Mouse (Mus musculus) urinary bladder, adult 2 months (tissue): ENCODE measurements around the gene Scp2. TPM values are rescaled to one million over a fixed set of nuclear protein-coding genes. Genes with fewer than 3 reads are reported as not detected.

Experiments
- DNase-seq: peaks from one replicate; pipeline ENCODE4 v3.0.0; 2022; ENCODE audit warnings: low spot score
- polyA plus RNA-seq: library from polyadenylated mRNA; depleted of rRNA; stranded (reverse); fragments of >200 nt; gene quantifications from 2 replicates; pipeline ENCODE4 v1.2.3, GENCODE M21; 2012

Gene Scp2
- polyA plus RNA-seq, 1 experiment: 476 TPM

DNA sequence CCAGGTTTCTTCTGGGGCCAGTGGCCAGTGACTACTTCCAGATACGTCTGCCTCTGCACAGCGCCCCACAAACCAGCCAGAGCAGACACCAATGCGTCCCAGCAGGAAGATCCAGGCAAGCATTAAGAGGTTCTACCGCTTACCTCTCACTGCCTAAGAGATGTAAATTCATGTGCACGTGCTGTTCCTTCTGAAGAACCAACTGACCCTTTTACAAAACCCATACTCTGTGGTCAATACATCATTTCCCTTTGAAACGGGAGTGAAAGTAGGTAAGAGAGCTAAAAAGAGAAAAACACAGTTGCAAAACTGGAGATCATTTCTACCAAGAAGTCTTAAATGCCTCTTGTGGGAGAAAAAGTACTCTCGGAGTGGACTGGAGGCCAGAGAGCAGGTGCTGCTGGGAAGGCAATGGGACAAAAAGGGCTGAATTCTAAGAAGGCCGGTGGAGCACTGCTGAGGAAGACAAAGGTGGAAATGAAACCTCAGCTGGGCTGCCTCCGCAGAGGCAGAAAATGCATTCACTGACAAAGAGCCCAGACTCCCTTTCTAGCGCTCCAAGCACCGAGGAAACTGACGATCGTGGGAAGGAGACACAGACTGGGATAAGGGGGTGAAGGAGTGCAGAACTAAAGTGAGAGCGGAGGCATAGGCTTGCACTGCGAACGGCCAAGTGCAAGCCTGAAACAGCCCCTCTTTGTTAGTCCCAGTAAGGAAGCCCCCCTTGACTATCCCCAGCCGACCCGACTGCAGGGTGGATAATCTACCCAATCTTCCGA lies 85.0 kb downstream of the Scp2 start:
- no peak for DNase-seq

DNA sequence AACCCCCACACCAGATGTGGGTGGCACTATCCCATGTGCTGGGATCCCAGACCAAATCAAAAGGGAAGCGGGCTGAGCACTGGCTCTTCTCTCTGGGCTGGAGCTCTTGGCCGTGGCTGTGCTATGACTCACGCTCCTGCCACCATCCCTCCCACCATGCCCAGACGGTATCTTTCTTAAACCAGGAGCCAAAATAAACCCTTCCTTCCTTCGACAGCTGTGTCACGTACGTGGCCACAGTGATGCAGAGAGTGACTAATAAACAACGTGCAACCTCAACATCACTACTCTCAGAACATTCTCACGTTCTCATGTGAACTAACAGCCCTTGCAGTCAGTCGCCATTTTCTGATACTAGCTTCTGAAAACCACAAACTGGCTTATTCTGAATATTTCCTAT lies 86.6 kb downstream of the Scp2 start:
- DNase-seq: no peak

DNA sequence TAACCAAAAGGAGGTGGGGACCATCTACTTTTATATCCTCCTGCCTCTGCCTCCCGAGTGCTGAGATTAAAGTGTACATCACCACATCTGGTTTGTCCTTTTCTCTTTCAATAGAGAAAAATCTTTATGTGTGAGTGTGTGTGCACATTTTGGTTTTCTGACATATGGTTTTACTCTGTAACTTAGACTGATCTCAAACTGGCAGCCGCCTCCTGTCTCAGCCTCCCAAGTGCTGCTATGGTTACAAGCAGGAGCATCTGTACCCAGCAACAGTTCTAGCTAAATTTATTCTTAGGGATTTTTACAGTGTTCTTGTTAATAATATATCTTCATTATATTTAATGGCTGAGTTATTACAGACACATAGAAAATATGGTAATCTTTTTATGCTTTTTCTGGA lies 87.6 kb downstream of the Scp2 start:
- no peak for DNase-seq

DNA sequence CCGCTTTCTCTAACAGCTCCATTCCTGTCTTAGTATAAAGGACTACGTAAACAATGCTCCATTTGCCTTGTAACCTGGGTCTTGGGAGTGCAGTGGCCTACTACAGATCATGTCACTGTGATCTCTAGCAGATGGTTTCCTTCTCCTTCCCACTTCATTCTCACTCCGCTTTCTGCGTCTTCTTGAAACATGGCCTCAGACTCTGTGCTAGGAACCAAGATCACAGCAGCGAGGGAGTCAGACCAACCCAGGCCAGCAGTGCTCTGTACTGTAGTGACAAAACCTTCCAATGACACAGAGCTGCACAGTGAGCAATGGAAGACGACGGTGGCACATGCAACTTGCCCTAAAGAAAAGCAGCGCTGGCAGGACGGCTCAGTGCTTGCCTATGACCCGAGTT lies 88.9 kb downstream of the Scp2 start:
- no peak for DNase-seq

DNA sequence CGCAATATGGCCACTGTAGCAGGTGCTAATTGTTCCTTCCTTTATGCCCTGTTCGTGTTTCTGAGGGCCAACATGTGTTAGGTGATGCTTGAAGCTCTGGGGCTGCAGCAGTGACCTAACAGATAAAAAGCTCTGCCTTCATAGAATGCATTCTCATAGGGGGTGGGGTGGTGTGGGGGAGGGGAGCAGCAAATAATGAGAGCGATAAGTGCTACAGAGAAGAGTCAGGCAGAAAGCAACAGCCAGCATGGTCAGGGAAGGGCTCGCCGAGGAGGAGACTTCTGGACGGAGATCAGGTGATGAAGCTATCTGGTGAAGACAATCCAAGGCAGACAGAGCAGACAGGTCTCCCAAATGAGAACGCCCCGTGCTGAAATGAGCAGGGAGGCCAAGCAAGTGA lies 92.1 kb downstream of the Scp2 start:
- DNase-seq: no peak

DNA sequence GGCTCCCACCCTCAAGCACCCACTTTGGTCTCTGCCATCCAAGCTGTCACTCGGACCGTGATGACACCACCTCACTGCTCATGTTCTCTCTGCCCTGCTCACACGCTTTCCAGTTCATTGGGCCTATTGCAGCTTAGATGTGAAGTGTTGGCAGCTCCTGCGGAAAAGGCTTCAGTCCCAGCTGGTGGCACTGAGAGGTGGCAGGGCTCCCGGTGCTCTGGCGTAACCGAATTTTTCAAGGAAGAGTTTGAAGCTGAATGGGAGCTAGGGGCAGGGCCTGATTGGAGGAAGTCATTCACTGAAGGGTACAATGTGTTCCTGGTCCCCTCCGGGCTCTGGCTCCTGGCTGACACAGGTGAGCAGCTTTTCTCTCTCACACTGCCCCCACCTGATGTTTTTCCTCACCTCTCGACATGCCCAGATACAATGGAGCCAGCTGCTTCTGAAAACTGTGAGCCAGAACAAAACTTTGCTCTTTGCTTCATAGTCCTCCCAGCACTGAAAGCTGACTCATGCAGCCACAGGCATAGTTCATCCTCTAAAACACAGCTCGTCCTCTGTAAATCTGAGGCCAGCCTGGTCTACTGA lies 93.0 kb downstream of the Scp2 start:
- no peak for DNase-seq

DNA sequence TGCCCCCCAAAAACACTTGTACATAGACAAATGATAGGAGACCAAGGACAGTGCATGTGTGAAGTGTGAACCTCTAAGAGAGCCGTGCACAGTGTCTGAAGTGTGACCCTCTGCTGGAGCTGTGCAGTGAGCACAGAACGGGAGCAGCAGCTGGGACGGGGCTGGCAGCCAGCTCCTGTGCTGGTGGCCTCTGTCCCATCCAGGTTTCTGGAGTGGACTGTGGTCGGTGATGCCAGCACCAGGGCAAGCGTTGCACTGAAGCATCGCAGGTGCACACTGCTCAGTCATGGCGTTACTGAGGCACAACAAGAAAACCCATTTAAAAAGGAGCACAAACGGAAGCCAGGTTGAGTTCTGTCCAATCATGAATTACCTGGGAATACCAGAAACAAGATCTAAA lies 98.7 kb downstream of the Scp2 start:
- no peak for DNase-seq

DNA sequence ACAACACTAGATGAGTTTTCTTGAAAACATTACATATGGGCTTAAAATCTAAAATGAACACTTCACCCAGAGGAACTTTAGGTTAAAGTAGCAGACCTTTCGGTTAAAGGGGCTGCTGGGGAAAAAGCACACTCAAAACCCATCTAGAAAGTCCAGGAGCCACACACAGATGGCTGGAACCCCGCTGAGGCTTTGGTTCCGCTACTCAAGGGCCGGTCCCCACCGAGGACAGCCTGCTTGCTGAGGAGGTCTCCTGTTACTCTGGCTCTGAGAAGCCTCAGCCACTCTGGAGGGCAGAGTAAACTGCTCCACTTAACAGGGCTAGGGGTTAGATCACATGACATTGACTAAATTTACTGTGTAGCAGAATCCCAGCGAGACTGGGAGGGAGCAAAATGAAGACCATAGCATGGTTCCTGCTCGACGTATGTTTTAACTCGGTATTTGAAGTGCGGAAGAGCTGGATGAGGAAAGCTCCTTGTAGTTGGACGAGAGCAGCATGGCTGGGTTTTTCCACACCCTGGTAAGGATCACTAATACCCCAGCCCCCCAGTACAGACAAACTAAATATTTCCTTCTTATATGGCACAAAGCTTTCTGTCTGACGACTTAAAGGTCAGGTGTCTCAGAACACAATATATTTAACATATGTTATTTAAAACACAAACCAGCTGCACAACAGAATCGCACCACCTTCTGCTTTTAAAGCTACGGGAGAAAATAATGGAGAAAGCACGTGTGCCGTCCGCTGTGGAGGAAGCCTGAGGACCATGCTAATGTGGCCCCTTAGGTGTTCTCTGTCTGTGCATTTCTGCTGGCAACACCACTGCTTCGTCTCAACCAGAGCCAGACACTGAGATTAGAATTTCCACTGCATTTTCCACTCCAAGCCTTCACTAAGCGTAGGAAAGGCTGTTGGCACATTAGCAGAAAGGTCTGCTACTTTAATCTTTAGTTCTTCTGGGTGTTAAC lies 99.4 kb downstream of the Scp2 start:
- DNase-seq: no peak

DNA sequence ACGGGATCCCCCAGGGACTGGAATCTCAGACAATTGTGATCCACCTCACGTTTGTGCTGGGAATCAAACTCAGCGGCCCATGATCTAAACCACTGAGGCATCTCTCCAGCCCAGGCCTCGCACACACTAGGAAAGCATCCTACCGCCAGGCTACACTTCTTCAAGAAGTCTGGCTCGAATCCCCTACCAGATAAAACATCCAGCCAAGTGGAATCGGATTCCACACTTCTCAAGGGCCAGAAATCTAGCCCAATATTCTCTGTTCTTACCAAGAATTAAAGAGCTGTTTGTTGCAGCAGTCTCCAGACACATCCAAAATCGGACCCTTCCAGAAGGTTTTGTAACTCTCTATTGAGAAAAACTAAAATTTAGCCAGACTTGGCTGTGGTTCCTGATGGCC lies 107.8 kb downstream of the Scp2 start:
- no peak for DNase-seq

DNA sequence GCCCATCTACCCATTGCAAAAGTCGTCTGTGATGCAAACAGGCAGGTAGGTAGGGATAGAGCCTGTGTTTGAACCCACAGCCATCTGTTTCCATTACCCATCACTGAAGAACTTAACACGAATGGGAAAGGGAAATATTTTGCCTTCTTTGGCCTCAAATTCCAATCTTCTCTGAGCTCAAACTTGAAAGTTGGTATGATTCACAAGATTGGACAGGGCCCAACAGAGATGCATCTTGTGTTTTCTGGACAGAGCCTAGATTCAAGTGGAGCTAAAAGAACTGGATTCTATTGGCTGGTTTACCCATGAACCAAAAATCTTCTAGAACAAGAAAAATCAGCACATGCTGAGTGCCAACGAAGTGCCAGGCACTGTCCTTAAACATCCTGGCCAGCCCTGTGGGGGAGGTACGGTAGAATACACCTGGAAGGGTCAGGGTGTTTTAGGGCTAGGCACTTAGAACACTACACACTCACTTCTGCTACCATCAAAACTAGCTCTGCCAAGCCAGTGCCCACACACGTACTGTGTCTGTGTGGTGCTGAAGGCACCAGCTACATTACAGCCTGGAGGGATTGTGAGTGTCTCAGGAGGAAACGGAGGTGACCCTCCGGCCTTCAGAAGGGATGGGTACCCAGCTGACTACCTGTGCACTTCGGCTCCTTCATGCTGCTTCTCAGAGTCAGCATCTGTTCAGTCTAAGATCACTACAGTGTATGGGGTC lies 111.6 kb downstream of the Scp2 start:
- no peak for DNase-seq

DNA sequence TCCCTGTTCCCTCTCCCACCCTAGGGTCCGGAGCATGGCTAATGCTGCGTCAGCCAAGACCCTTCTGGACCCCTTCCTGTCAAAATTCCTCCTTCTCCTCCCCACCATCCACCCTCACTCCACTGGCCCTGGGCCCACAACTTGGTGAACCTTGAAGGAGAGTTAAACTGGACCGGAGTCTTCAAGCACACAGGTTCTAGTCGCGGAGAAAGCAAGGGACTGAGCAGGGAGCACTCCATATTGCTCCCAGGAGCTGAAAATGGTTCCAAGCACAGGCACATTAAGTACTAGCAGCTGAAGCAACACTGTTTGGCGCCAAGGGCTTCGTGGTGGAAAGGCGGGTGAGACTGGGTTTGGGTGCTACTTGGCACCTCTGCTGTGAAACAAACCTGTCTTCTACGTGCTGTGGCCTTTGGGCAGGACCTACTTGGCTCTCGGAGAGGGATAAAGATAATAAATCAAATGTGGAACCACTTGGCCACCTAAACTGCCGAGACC lies 112.4 kb downstream of the Scp2 start:
- no peak for DNase-seq

DNA sequence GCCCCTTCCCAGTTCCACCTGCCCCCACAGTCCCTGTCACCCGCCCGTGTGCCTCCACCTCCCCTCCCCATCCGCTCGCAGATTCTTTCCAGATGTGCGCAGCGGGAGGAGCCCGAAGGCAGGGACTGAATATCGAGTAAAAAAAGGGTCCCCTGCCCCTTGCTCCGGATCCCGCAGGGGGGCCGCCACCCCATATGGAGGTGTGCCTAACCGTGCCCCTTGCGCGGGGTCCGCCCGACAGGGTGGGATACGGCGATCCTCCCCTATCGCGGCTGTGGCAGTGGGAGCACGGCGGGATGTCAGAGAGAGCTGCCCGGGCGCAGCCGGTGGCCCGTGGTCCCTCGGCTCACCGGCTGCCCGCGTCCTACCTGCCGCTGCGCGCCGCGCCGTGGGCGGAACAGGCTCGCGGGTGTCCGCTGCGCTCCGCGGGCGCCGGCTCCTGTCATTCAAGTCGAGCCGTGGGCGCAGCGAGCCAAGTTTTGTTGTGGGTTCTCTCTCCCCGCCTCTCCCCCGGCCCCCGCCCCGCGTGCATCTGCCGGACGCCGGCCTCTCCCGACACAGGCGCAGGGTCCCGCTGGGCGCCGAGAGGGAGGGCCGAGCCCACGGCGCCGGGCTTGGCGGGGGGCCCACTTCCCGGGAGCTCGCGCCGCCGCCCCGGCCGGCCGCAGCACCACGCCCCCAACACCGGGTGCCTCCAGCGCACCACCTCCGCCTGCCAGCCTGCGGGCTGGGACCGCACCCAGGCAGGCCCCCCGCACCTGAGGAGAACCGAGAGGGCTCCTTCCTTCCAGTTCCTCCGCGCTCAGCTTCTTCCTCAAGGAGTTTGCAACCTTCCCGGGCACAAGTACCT lies 113.1 kb downstream of the Scp2 start:
- peak; percentile 42 for DNase-seq

DNA sequence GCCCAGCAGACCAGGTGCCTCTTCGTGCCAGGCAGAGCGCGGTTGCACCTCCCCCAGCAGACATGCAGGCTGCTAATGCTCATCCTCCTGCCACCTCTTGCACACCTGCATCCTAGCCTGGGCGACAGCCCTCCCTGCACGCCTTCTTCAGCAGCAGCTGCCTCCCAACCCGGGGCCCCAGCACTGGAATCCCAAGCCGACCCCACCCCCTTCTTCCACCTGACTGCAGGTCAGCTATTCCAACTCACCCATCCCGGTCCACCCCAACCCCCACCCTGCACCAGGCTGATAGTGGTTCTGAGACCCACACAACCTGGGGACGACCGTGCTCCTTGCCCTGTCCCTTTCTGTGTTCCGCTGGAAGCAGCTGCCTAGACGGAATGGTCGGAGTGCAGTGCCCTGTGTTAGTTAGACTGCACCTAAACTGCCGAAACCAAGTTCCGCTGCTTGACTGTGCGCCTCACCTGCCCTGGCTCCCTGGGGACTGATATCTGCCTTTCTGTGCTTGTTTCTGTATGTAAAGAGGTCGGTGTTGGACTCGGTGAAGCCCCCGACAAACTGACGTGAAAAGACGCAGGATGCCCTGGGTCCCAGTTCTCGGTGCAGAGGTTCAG lies 113.8 kb downstream of the Scp2 start:
- DNase-seq: no peak

DNA sequence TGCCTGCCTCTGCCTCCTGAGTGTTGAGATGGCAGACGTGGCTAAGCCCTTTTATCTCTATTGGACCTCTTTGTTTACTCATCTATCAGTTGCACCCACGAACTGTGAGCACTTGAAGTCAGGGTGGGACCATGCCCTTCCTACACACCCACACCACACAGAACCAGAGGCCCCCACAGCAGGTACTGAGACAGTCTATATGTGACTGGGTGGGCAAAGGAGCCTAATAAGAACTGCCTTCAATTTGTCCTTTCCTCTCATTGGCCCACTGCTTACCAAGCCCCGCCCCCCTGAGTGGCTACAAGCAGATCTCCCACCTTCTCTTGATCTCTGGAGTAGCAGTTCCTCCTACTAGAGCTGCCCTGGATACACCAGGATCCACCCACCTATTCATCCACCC lies 118.6 kb downstream of the Scp2 start:
- no peak for DNase-seq

DNA sequence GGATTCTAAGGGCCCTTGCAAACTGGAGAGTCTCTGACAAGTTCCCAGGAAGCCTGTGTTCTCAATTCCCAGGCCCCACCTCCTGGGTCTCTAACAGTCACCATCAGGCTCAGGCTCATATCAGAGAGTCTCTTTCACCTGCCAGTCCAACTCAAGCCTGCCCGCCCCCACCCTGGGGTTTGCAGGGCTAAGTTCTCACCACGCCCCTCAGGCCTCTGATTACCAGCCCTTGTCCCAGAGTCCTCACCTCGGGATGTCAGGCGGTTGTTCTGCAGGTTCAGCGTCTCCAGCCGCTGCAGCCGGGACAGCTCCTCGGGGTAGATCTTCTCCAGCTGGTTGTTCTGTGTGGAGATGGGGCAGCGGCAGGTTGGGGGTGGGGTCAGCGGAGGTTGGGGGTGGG lies 119.5 kb downstream of the Scp2 start:
- DNase-seq: no peak

DNA sequence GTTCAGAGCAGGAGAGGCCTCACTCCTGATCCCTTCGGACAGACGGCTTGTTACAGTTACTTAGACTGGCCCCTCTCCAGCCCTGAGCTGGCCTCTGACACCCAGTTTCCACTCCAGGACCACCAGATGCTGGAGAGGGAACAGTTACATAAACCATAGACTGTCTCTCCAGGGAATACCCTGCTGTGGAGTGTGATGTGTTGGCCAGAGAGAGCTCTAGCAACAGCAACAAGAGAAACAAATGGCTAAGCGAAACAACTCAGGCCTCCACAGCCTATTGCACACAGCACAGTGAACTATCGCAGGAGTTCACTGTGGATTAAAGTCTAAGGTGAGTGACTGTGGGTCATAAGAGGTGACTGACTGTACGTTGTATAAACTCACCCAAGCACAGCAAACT lies 120.2 kb downstream of the Scp2 start:
- no peak for DNase-seq

DNA sequence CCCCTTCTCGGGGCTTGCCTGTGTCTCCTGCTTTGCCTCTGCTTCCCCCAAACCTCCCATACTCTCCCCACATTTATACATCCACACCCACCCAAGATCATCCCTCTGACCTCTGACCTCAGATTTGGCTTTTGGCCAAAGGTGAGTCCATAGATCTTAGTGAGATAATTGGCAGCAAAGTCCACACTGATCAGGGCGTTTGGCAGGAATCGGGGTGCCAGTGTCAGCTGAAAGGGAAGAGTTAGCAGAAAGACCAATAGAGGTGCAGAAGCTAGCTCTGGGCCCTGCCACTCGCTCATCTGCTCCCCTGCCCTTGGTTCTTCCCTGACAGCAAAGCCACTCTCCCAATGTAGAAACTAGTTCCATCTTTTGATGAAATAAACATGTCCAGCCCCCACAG lies 121.6 kb downstream of the Scp2 start:
- no peak for DNase-seq

DNA sequence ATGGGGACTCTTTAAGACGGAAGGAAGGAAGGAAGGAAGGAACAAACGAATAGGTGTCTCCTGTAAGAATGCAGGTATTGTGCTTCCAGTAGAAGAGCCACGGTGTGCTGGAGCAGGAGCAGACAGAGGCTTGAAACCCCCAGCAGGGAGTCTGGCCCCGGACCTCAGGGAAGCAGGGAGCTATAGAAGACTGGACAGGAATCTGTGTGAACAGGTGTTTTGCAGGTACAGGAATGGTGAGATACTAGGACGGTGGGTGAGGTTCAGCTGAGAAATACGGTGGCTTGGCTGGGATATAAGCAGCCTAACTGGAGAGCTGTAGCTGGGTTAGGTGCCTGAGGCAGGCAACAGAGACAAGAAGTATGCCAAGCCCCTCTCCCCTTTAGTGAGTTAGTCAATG lies 124.6 kb downstream of the Scp2 start:
- no peak for DNase-seq

DNA sequence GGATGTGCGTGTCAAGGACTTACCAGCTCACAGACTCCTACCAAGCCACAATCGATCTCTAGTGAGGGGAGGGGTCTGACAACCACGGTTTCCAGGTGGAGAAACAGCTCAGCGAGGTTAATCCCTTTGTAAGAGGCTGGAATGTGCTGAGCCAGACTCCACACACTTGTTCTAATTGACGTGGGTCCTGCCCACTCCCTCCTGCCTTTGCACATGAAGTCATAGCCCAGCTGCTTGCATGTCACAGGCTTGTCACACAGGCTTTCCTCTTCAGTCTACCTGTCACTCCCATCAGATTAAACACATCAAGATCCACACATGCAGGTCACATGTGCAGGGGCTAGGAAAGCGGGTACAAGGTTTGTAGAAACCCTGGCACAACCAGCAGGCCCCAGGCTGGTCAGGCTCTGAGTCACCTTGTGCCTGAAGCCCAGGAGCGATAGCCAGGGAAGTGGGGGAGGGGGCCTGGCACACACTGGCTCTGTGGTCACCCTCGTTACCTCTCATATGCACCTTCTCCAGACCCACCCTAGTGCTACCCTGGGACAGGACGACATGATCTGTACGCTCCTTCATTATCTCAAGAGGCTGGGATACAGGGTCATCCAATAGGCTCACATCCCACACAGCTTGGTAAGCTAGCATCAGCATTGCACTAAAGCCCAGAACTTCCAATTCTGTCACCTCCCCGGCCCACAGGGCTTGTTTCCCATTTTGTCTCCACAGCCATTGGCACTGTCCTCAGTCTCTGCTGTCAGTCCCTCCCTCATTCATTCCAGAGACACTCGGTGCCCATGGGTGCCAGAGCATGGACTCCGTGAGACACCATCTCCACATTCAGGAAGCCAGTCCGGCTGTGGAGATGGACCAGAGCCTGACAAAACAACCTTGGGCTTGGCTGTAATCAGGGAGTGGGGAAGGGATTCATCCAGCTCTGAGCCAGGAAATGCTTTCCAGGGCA lies 125.6 kb downstream of the Scp2 start:
- DNase-seq: no peak
